Mouse (Mus musculus): Measurements from ENCODE around the gene Antxrl.

DNA sequence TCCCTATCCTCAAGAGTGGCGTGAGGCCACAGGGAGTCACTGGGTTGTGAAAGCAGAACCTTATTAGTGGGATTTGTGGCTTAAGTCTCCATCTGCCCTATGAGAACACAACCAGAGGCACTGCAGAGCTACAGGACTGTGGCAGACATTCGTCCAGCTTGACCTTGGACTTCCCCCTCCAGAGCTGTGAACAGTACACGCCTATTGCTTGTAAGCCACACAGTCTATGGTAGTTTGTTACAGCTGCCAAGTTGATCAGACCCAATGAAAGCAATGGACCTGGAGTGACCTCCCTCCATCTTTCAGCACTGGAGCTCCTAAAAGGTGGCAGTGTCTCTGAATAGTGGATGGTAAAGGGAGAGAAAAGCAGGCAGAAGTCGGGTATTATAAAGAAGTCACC lies 25.8 kb downstream of the Antxrl start:
- TF ChIP-seq CTCF (IDR thresholded peaks at IDR 0.05; ENCODE audit: borderline replicate concordance, control insufficient read depth, extremely low read depth, insufficient read depth, low read length, poor library complexity) = no peak
- TF ChIP-seq POLR2A (IDR thresholded peaks at IDR 0.05; ENCODE audit: control insufficient read depth, extremely low read depth, insufficient read depth, low read length, poor library complexity) = no peak
